Mouse (Mus musculus) left cerebral cortex, postnatal 36 days (tissue): ENCODE measurements at regions not wholly inside any gene's neighbourhood (a gene's known extent, or its start where the extent isn't known, plus 50 kb on each side); places are given as distances from the start of the nearest gene placed in this dataset.

Experiments
- DNase-seq, 2 experiments: peaks; one replicate each; pipeline ENCODE4 v3.0.0; 2021 to 2022; ENCODE audit warnings: low spot score in 2 of 2, mixed read lengths in 1 of 2
- intact Hi-C: fragments of 180-260 bp; cut with DNase I; formaldehyde crosslinking; loops from one replicate; pipeline ENCODE4 v1.15.1; 2025

GRCm38 (mm10) chr2:72744901-72745300 is 235.3 kb downstream of the Sp3 start:
- intact Hi-C loops: no loop called here
- DNase-seq: no peak

DNA sequence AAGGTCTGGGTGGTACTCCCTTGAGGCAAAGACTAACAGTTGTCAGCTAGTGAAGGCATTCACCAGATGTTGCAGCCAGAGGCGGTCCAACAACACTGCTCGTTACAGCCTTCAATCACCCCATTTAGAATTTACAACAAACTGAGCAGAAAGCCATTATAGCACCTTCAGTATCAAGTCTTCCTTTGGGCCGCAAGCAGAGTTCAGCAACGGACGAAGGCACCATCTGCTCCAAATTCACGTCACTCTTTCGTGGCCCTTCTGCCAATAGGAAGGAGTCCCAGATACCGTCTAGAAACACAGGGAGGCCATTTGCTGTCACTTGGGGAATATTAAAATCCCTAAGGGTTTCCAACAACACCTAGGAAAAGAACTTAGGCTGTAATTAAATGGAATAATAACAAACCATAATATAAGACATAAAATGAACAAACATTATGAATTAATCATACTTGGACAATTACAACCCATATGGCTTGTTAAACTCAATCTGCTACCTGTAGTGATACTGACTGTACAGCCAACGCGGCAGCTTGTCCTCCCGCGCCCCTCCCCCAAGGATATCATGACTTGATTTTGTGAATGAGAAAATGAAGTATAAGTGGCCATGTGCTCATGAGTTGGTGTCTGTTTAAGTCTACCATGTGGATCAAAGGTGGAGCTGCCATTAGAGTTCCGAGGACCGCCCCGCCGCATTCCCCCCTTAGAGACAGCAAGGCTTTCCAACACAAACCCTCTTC is 233.6 kb downstream of the Sp3 start:
- no peak for DNase-seq
- intact Hi-C loops: no loop called here

DNA sequence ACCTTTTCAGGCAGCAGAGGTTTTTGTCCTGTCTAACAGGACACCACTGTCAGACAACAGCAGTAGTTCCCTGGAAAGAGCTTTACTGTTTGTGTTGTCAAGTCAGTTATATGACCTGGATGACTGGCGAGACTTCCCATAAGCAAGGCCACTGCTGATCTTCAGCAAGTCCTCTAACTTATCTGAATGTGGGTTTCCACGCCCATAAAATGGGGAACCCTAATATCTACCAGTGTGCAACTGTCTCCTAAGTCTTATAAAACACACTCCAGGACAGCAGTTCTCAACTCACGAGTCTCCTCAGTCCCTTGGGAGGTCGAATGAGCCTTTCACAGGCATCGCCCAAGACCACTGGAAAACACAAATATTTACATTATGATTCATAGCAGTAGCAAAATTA is 232.9 kb downstream of the Sp3 start:
- no peak for DNase-seq
- intact Hi-C loops: no loop called here

GRCm38 (mm10) chr2:72749495-72749894 is 230.8 kb downstream of the Sp3 start:
- intact Hi-C loops: no loop called here
- no peak for DNase-seq

GRCm38 (mm10) chr2:72751441-72751840 is 228.8 kb downstream of the Sp3 start:
- intact Hi-C loops: no loop called here
- DNase-seq: no peak

DNA sequence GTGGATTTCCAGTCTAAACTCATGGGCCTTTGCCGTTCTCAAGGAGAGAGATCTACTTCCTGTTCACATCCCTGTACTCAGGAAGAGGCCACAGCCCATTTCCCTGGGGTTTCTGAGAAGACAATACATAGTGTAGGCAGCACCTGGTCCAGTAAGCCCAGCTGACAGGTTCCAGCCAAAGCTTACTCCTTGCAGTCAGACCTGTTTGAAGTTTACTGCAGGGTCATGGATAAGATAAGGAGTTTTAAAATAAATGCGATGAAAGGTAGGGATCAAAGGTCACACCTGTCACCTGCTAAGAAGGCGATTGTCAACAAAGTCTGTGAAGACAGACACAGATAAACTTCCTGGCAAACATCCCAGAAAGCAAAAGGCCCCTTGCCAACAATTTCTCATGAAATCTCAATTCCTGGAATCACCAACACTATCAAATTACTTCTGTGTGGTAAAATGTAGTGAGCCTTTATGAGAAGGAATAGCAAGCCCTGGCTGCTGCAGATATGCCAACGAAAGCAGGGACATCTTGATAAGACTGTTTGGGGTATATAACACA is 227.5 kb downstream of the Sp3 start:
- DNase-seq: no peak
- intact Hi-C loops: no loop called here

DNA sequence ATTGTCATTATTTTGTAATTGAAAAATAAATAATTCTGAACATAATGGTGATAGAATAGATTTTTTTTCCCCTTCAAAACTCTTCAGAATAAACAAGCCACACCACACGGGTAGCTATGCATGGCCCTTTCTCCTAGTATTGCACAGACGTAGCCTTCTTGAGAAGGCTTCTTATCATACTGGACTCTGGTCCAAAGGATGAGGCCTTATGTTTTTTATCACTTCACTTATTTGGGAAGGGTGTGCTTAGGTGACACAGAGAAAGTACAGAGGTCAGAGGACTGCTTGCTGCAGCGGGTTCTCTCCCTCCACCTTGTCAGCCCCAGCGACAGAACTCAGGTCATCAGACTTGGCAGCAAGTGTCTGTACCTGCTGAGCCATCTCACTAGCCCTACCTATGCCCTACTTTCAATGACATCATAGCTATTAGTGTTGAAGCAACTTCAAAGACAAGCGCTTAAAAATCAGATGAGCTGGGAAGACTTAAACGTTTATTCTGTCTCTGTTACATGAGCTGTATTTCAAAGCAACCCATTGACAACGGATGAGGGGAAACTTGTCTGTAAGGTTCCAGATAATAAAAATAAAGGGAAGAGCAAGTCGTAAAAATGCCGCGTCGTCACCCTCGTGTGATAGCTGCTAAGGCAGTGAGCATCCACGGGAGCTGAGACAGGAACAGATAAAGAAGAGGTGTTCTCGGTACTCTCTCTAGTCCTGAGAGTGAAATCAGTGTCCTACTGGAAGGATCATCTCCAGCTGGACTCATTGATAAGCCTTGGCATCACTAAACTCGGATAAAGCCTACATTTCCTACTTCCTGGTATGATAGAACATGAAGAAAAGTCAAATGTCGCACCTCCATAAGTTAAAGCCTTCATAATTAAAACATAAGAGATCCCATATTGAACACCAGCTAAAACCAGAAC is 226.2 kb downstream of the Sp3 start:
- intact Hi-C loops: no loop called here
- no peak for DNase-seq

GRCm38 (mm10) chr2:72763454-72763853 is 216.8 kb downstream of the Sp3 start:
- intact Hi-C loops: no loop called here
- DNase-seq: no peak

- no peak for DNase-seq
- intact Hi-C loops: no loop called here
Measured at GRCm38 (mm10) chr2:72769030-72769630, 211.1 kb downstream of the Sp3 start.

DNA sequence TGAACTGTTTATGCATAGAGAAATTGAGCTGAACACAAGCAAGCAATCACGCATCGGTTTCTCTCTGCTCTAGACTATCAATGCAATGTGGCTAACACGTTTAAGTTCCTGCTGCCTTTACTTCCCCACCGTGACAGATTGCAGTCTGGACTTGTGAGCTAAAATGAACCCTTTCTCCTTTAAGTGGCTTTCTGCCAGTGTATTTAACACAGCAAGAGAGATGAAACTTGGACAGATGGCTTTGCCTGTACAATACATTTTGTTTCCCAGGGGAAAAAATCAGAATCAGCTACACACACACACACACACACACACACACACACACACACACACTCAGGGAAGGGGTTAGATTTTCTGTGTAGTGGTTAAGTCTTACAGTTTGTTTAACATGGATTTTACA is 206.8 kb downstream of the Sp3 start:
- intact Hi-C loops: no loop called here
- no peak for DNase-seq

- DNase-seq: no peak
- intact Hi-C loops: no loop called here
Measured at GRCm38 (mm10) chr2:72777330-72777729, 202.9 kb downstream of the Sp3 start.

DNA sequence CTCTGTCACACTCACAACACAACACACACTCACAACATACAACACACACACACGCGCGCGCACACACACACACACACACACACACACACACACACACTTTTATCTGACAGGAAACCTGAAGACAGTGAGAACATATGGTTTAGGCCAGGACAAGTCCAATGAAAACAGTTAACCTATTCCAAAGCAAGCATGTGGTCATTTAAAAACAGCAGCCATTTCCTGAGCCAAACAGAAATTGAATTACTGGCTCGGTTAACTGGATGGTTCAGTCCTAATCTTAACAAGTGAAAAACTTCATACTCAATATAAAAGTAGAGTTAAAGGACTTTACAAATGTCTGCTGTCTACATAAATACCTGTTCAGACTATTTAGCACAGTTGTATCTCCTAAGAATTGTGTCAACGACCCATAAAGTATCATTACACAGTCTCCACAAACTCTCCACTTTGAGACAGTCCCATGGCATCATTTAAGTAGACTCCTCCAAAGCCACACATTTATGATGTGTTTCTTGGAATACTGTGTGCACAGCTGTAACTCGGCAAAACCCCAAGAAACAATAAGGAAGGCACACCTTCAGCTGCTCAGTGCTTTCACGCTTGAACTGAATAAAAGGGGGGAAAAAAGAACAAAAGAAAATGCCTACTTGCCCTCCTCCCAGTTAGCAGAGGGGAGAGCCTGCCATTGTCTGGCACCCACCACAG is 202.3 kb downstream of the Sp3 start:
- DNase-seq: no peak
- intact Hi-C loops: no loop called here

DNA sequence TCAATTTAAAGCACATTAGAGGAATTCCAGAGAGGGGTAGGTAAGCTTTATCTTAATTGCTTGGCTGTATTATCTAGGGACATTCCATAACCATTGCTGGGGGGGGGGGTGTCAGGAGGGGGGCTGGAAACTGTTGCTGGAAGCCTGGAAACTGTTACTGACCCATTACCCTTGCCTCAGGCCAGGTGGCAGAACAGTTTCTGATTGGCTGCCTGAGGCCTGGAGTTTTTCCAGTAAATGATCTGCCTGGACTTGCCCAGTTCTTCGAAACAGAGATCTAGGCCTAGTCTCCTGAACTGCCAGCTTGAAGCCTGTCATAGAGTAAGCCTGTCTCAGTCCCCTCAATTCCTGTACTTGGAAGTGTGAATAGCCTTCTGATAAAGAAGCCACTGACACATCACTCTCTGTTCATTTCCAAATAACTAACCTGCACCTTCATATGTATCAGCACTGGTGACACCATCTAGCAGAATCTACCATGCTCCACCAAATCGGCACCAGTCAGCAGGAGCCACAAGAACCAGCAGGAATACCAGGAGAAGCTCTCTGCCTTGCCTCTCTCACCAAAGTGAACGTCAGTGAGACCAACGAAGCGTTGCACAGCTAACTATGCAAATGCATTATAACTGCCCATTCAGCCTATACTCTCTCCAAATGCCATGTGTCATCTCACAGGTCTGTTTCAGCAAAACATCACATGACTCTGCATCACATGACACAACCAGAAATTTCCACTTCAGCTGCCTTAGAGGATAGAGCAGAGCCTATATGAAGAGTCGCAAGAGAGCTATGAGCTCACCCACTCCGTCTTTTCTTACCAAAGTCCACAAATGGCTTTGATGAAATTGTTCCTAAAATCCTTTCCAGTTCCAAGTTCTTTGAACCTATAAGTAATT is 200.7 kb downstream of the Sp3 start:
- intact Hi-C loops: no loop called here
- no peak for DNase-seq

DNA sequence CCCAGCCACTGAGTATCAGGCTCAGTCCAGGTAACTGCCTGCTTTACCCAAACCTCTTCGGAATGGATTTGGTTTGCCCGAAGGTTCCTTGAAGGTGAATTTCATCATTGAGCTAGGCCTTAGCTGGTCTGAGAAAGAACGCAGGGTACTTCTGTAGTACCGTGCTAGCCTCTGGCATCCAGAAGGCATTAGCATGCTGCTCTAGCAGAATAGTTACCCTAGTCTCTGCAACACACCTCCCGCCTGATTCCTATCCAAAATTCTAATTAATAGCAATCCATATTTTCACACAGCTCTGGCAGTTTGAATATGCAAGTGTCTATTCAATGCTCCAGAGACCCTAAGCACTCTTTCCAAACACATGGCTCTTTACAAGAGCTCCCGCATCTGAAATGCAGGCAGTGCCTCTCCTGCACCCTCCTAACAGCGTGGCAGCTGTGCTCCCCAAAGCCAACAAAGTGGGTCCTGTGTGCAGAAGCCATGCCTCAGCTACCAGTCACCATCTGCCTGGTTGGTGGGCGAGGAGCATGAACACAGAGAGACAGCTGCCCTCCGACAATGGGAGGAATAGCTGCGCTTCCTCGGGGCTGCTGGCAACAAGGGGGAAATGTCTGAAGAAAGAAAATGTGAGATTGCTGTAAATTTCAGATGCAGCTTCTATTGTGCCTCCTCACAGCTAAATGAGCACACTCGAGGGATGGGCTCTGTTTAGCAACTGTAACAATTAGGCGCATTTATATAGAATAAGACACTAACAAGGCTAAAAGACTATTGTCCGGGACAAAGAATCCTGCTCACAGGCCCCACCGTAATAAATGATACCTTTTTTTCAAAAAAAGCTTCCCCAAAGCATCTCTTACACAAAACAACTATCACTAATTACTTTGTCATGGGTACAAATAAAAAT is 198.6 kb downstream of the Sp3 start:
- no peak for DNase-seq
- intact Hi-C loops: no loop called here

- intact Hi-C loops: no loop called here
Measured at GRCm38 (mm10) chr2:72782355-72782754, 197.9 kb downstream of the Sp3 start.

DNA sequence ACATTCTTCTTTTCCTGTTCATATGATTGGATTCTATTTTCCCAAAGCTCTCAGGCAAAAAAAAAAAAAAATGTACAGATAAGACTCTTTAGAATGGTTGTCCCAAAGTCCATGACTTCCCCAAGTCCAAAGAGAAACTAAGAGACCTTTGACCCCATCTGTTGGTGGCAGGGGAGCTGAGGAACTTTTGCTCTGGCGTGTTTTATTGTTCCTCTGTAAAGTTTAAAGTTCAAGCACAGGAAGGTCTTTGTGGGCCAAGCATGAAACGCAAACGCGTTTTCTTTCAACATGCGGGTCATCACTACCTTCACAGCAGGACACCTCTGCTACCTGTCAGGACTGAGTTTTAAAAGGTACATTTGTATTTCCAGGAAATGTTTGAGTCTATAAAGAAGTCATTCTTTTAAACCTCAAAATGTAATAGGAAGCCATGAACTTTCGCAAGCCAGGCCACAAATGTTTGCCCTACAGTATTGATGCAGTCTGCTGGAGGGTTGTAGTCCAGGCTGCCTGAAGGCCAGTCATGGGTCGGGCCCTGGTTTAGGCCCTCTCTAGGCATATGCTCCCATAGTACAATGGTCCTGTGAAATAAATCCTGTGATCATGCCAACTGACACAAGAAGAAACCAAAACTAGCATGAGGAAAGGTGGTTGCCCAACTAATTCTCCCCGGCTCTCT is 194.7 kb downstream of the Sp3 start:
- intact Hi-C loops: no loop called here

More at GRCm38 (mm10) chr2:72782355-72782754, 197.9 kb downstream of the Sp3 start:
- no peak for DNase-seq

DNA sequence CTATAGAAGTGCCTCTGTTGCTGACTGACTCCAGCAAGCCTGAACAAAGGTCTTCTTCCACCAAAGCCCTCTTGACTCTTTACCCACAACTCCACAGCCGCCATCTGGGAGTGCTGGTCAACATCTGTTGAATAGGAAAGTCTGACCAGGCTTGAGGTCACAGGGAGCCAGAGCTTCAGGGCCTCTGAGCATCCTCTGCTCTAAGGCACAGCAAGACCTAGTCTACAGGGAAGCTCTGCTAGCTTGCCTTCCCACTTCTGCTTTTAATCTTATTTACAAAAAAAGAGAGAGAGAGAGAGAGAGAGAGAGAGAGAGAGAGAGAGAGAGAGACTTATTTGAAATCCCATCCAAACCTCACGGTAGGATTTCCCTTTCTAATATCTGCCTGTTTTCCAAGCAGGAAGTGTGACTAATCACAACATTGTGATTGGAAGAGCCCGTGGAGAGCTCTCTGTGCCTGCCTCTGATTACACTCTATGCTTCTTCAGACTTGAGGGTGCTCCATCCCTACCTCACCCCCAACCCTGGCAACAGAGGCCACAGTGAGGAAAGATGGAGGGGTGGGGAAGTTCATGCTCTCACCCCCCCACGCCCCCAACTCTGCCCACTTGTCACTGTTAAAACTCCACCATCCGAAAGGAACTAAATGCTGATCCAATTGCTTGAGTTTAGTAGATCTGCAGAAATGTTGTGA is 194.1 kb downstream of the Sp3 start:
- intact Hi-C loops: no loop called here
- no peak for DNase-seq

More for the DNA sequence above, 194.7 kb downstream of the Sp3 start:
- no peak for DNase-seq
